Mouse (Mus musculus) megakaryocyte, embryonic 14.5 days (primary cell): ENCODE results near the gene Rps15.

Source experiments
- FLI1 ChIP-seq: IDR thresholded peaks from 2 replicates; pipeline ENCODE4 v1.6.1; 2012; ENCODE audit warnings: low read length, inconsistent platforms, mixed read lengths
- GATA1 ChIP-seq: IDR thresholded peaks from 3 replicates; pipeline ENCODE4 v1.6.1; 2012; ENCODE audit warnings: mixed read lengths, low read length, inconsistent platforms, borderline replicate concordance

DNA sequence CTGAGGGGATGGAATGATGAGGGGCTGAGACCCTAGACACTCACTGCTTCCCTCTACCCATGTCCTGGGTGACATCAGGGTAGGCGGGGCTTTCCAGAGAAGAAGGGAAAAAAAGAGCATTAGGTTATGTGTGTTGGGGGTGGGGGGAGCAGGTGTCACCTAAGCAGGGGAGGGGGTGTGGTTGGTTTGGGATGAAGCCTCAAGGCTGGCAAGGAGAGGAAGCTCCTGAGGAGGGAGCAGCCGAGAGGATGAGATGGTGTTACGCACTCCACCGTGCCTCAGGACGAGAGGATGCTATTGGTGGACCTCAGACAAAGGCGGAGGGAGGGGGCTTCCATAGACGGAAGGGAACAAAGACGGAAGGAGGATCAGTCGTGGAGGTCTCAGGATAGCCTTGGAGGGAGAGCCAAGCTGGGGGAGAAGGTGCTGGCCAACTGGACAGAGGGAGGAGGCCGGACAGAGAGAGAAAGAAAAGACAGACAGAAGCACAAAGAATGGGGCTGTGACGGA is 8.5 kb downstream of the Rps15 start:
- TF ChIP-seq GATA1 (no peak), FLI1 (no peak)
